Mouse (Mus musculus) heart, embryonic 14.5 days (tissue): ENCODE results near the gene Myh10. TPM values are rescaled to one million over a fixed set of nuclear protein-coding genes. Genes with fewer than 3 reads are reported as not detected.
"Not testable (repeated sequence)": the region's sequence is repeated elsewhere in the genome, so short reads cannot be mapped to it uniquely, and the experiment has no call there.

Experiments
- ATAC-seq: fragments of 200-750 bp; cut with Nextera tagmentation; 2 replicates; pipeline ENCODE4 v1.8.0; 2017; ENCODE audit warnings: low read depth, moderate TSS enrichment; ENCODE audit not compliant: insufficient number of reproducible peaks, insufficient read depth, low FRiP score
- H3K27ac ChIP-seq, 2 experiments: fragments of 200-500 bp in 1 of 2; fragments of 300-500 bp in 1 of 2; sonication (generic) in 1 of 2; replicated peaks in 1 of 2; 2 replicates each; pipeline ENCODE4 v1.5.1; 2012 to 2014; ENCODE audit warnings: low read depth in 2 of 2, low read length in 2 of 2, control low read depth in 1 of 2, mild to moderate bottlenecking in 1 of 2, mixed read lengths in 1 of 2; ENCODE audit not compliant: control insufficient read depth in 1 of 2, insufficient read depth in 1 of 2
- H3K27me3 ChIP-seq: fragments of 300-500 bp; sonication (generic); 2 replicates; pipeline ENCODE4 v1.6.1; 2014; ENCODE audit warnings: mild to moderate bottlenecking, low read length, control low read depth; ENCODE audit not compliant: control insufficient read depth, insufficient read depth
- H3K36me3 ChIP-seq: fragments of 300-500 bp; sonication (generic); 2 replicates; pipeline ENCODE4 v1.6.1; 2014; ENCODE audit warnings: mild to moderate bottlenecking, control low read depth, low read length, mixed read lengths; ENCODE audit not compliant: control insufficient read depth, insufficient read depth
- H3K4me1 ChIP-seq, 2 experiments: fragments of 200-500 bp in 1 of 2; fragments of 300-500 bp in 1 of 2; sonication (generic) in 1 of 2; 2 replicates each; pipeline ENCODE4 v1.6.1; 2012 to 2014; ENCODE audit warnings: low read length in 2 of 2, control low read depth in 1 of 2, mixed read lengths in 1 of 2; ENCODE audit not compliant: control insufficient read depth in 2 of 2, insufficient read depth in 2 of 2
- H3K4me2 ChIP-seq: fragments of 300-500 bp; sonication (generic); 2 replicates; pipeline ENCODE4 v1.6.1; 2014; ENCODE audit warnings: mild to moderate bottlenecking, low read length
- H3K4me3 ChIP-seq, 2 experiments: fragments of 200-500 bp in 1 of 2; fragments of 300-500 bp in 1 of 2; sonication (generic) in 1 of 2; 2 replicates each; pipeline ENCODE4 v1.5.1; 2012 to 2014; ENCODE audit warnings: low read length in 2 of 2, mild to moderate bottlenecking in 2 of 2, control low read depth in 1 of 2, low read depth in 1 of 2, moderate library complexity in 1 of 2; ENCODE audit not compliant: control insufficient read depth in 1 of 2, insufficient read depth in 1 of 2
- H3K9ac ChIP-seq: fragments of 300-500 bp; sonication (generic); 2 replicates; pipeline ENCODE4 v1.6.1; 2014; ENCODE audit warnings: mild to moderate bottlenecking, low read length
- H3K9me3 ChIP-seq: fragments of 300-500 bp; sonication (generic); 2 replicates; pipeline ENCODE4 v1.6.1; 2016; ENCODE audit warnings: low read length, control low read depth; ENCODE audit not compliant: control insufficient read depth
- WGBS: fragments of 180-500 bp; shearing (Covaris S2); extraction: QIAGEN DNeasy Blood & Tissue Kit; methylation state at CpG from one replicate; pipeline ENCODE4 v1.1.7; 2014; 5-methylcytosine and 5-hydroxymethylcytosine counted together
- polyA plus RNA-seq: library from polyadenylated mRNA; unstranded; fragments of >200 nt; fragmentation: Nextera tagmentation; extraction: Ambion mirVana; gene quantifications from 2 replicates; pipeline ENCODE4 v1.2.1, GENCODE M21; 2014

The Myh10 gene
- polyA plus RNA-seq, 1 experiment from 2014 or later, result 122 TPM

DNA sequence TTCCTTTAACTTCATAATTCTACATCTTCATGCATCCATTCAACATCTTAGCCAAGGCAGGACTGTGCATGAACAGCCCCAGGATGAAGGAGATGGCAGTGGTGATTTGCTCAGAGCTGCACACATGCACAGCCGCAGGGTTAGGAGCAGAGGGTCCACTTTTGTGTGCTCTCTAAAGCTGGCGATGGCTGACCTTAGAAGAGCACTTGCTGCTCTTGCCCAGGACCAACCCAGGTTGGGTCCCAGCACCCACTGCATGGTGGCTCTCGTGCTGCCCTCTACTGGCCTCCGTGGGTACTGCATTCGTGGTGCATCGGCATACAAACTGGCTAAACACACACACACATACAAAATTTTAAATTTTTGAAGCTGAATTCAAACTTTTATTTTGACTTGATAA lies 116.4 kb downstream of the Myh10 start:
- 32% methylated on average over 6 of the region's 6 CpGs for WGBS
- Histone ChIP-seq H3K4me1 (no peaks in the 10 kb centered on the region), H3K36me3 (peaks cover 100% of the 10 kb centered on the region), H3K4me2 (no peak overlapping the region), H3K9ac (no peak overlapping the region), H3K27ac (no peak overlapping the region), H3K27me3 (no peaks in the 10 kb centered on the region), H3K4me3 (no peak overlapping the region), H3K9me3 (no peaks in the 10 kb centered on the region)
- ATAC-seq, result no peak

DNA sequence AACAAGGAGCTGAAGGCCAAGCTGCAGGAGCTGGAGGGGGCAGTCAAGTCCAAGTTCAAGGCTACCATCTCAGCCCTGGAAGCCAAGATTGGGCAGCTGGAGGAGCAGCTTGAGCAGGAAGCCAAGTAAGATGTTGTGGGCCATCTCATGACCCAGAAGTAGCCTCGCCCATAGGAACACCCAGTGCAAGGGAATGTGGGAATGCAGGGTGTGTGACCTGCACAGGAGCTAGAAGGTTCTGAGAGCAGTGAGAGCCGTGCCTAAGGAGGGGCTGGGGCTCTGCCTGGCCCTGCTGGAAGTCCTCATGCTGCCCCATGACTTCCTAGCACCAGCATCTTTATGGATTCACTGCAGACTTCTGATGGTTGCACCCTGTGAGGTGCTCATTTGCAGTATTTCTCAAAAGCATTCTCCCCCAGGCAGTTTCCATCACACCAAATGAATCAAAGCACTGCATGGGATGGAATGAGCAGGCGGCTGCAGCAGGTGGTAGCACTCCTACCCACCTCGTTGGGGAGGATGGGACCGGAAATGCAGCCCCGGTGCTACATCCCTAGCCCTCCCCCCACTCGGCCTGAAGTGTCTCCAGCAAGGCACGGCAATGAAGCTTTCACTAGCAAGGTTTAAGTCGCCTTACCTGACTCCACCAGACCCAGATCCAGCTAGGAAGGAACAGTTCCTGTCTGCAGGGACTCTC lies 120.7 kb downstream of the Myh10 start:
- peaks cover 99% of the 10 kb centered on the region for H3K36me3 ChIP-seq
- 83% methylated on average over 9 of the region's 9 CpGs for WGBS
- no peaks in the 10 kb centered on the region for H3K27me3 ChIP-seq
- no peaks in the 10 kb centered on the region for H3K4me1 ChIP-seq
- H3K4me3 ChIP-seq, result no peak overlapping the region
- no peaks in the 10 kb centered on the region for H3K9me3 ChIP-seq
- no peak for ATAC-seq
- H3K27ac ChIP-seq, result no peak overlapping the region
- no peak overlapping the region for H3K4me2 ChIP-seq
- H3K9ac ChIP-seq, result no peak overlapping the region

GRCm38 (mm10) chr11:68818416-68818815 lies 127.1 kb downstream of the Myh10 start:
- peaks cover 97% of the 10 kb centered on the region for H3K36me3 ChIP-seq
- H3K4me3 ChIP-seq, result no peak overlapping the region
- H3K9ac ChIP-seq, result no peak overlapping the region

DNA sequence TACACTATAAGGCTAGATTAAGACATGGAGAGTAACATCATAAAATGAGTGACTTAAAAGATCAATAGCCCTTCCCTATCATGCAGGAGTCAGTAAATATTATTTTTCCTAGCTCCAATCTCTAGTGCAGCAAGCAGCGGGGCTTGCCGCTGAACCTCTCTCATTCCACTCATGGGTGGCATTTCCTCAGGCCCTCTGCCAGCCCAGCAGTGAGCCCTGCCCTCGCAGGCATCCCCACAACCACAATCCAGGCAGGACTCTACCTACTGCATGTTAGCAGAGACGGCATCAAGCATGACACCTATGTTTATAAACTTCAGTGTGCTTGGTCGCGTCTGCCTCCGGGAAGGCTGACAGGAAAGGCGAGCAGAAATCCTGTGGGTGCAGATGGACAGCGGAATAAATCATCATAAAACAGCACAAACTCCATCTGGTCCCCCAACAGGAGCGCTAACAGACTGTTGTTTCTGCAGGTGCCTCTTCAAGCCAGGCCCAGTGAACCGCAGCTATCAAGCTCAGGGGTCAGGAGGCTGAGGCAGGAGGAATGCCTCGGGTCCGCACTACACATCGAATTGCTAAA lies 128.0 kb downstream of the Myh10 start:
- Histone ChIP-seq H3K4me1 (0 out of 4 replicates have a peak, but pooled peaks cover 0 to 4% of the 10 kb centered on the region in 2 experiments), H3K27ac (no peak overlapping the region), H3K36me3 (peaks cover 95% of the 10 kb centered on the region), H3K27me3 (no peaks in the 10 kb centered on the region), H3K4me3 (no peak overlapping the region), H3K9me3 (no peaks in the 10 kb centered on the region), H3K4me2 (no peak overlapping the region), H3K9ac (no peak overlapping the region)
- no peak for ATAC-seq
- WGBS, result 88% methylated on average over 14 of the region's 14 CpGs

More at GRCm38 (mm10) chr11:68818416-68818815, 127.1 kb downstream of the Myh10 start:
- no peaks in the 10 kb centered on the region for H3K27me3 ChIP-seq
- ATAC-seq, result no peak
- no peak overlapping the region for H3K4me2 ChIP-seq
- 0 out of 4 replicates have a peak, but pooled peaks cover 0 to 4% of the 10 kb centered on the region in 2 experiments for H3K4me1 ChIP-seq
- no peak overlapping the region for H3K27ac ChIP-seq
- WGBS, result 82% methylated on average over 8 of the region's 8 CpGs
- H3K9me3 ChIP-seq, result no peaks in the 10 kb centered on the region

GRCm38 (mm10) chr11:68822326-68822725 lies 131.0 kb downstream of the Myh10 start:
- no peak for ATAC-seq
- 80% methylated on average over 15 of the region's 15 CpGs for WGBS
- Histone ChIP-seq H3K9me3 (no peaks in the 10 kb centered on the region), H3K9ac (no peak overlapping the region), H3K4me1 (peaks cover 0 to 7% of the 10 kb centered on the region in 2 experiments; a peak in 1 of 4 replicates), H3K4me2 (no peak overlapping the region), H3K27ac (no peak overlapping the region), H3K4me3 (no peak overlapping the region), H3K27me3 (no peaks in the 10 kb centered on the region), H3K36me3 (peaks cover 91% of the 10 kb centered on the region)

DNA sequence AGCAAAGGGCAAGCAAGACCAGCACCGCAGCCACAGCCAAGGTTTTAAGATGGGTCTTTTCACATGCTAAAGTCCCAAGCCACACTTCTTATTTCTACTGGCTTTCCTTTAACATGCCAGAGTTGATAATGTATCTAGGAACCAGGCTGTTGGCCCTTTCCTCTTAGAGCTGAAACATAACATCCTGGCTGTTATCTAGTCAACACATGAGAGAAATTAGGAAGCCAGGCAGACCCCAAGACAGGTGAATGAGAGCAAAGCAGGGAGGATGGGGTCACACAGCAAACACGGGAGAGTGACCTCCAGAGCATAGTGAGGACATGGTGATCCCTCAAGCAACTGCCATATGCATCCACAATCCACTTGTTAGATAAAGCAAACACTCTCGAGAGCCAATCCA lies 135.4 kb downstream of the Myh10 start:
- 59% methylated on average over 3 of the region's 3 CpGs for WGBS
- H3K4me3 ChIP-seq, result no peak overlapping the region
- H3K9ac ChIP-seq, result no peak overlapping the region
- ATAC-seq, result no peak
- H3K27me3 ChIP-seq, result no peaks in the 10 kb centered on the region
- H3K4me1 ChIP-seq, result peaks cover 0 to 7% of the 10 kb centered on the region in 2 experiments; a peak in 1 of 4 replicates
- H3K27ac ChIP-seq, result no peak overlapping the region
- H3K36me3 ChIP-seq, result peaks cover 86% of the 10 kb centered on the region
- H3K4me2 ChIP-seq, result no peak overlapping the region
- no peaks in the 10 kb centered on the region for H3K9me3 ChIP-seq

- H3K9me3 ChIP-seq, H3K27ac ChIP-seq, H3K4me2 ChIP-seq, H3K9ac ChIP-seq, H3K4me1 ChIP-seq, H3K4me3 ChIP-seq, H3K27me3 ChIP-seq, ATAC-seq: not testable (repeated sequence)
- 79% methylated on average over 5 of the region's 5 CpGs for WGBS
- H3K36me3 ChIP-seq, result peaks cover 93% of the 10 kb centered on the region
Observed at GRCm38 (mm10) chr11:68831580-68831979, 140.2 kb downstream of the Myh10 start.
